Mouse (Mus musculus): Measurements from ENCODE around the gene Mdm2. TPM values are rescaled to one million over a fixed set of nuclear protein-coding genes. Genes with fewer than 3 reads are reported as not detected.

Gene Mdm2
- polyA plus RNA-seq, 1 experiment from 2014 or later, result 63.1 TPM

GRCm38 (mm10) chr10:117639899-117640594, 70.5 kb downstream of the Mdm2 start:
- no peak overlapping the region for H3K27ac ChIP-seq (replicated peaks; ENCODE audit: low read depth, low read length)
- DNase-seq (ENCODE audit: low spot score) (no peak), ATAC-seq (ENCODE audit: insufficient number of reproducible peaks, low FRiP score, low TSS enrichment, low read depth) (0 out of 2 replicates have a peak, but pooled peaks have one; percentile 35)
- H3K4me2 ChIP-seq (ENCODE audit: low read depth, severe bottlenecking), result no peak overlapping the region
- no peaks in the 10 kb centered on the region for H3K36me3 ChIP-seq (ENCODE audit: control insufficient read depth, insufficient read depth, low read length)
- no peak overlapping the region for H3K4me3 ChIP-seq (ENCODE audit: low read depth, low read length)
- no peak overlapping the region for H3K9ac ChIP-seq (ENCODE audit: low read length)
- no peaks in the 10 kb centered on the region for H3K27me3 ChIP-seq (ENCODE audit: control insufficient read depth, insufficient read depth, low read length)
- no peaks in the 10 kb centered on the region for H3K9me3 ChIP-seq (ENCODE audit: control insufficient read depth, low read length)
- H3K4me1 ChIP-seq (ENCODE audit: control insufficient read depth, insufficient read depth, low read length), result peaks cover 14% of the 10 kb centered on the region
- WGBS, result 62% methylated on average over 21 of the region's 21 CpGs

- no peak for DNase-seq (ENCODE audit: low spot score)
These were observed 71.3 kb downstream of the Mdm2 start for GRCm38 (mm10) chr10:117639221-117639599.

More at GRCm38 (mm10) chr10:117639221-117639599, 71.3 kb downstream of the Mdm2 start:
- Histone ChIP-seq H3K36me3 (ENCODE audit: control insufficient read depth, insufficient read depth, low read length) (no peaks in the 10 kb centered on the region), H3K9ac (ENCODE audit: low read length) (no peak overlapping the region), H3K27ac (replicated peaks; ENCODE audit: low read depth, low read length) (no peak overlapping the region), H3K4me2 (ENCODE audit: low read depth, severe bottlenecking) (no peak overlapping the region), H3K4me1 (ENCODE audit: control insufficient read depth, insufficient read depth, low read length) (peaks cover 8% of the 10 kb centered on the region), H3K4me3 (ENCODE audit: low read depth, low read length) (no peak overlapping the region), H3K27me3 (ENCODE audit: control insufficient read depth, insufficient read depth, low read length) (no peaks in the 10 kb centered on the region), H3K9me3 (ENCODE audit: control insufficient read depth, low read length) (no peaks in the 10 kb centered on the region)
- ATAC-seq (ENCODE audit: insufficient number of reproducible peaks, low FRiP score, low TSS enrichment, low read depth), result no peak
- 96% methylated on average over 8 of the region's 8 CpGs for WGBS

Other genes starting within 250 kb of the Mdm2 start
- 38.3 and 45.1 TPM in 2 replicates for gene Cpm, start 81.3 kb downstream of the Mdm2 start, polyA plus RNA-seq (2014; fragmentation: Nextera tagmentation; extraction: Ambion mirVana)
- gene Slc35e3, start 35.6 kb upstream of the Mdm2 start, polyA plus RNA-seq (2014; fragmentation: Nextera tagmentation; extraction: Ambion mirVana), result 19.8 and 20.3 TPM in 2 replicates
- 106 TPM in 2 replicates for gene Nup107, start 81.9 kb upstream of the Mdm2 start, polyA plus RNA-seq (2014; fragmentation: Nextera tagmentation; extraction: Ambion mirVana)
- gene Rap1b, start 135.3 kb upstream of the Mdm2 start, polyA plus RNA-seq (2014; fragmentation: Nextera tagmentation; extraction: Ambion mirVana), result 152 and 167 TPM in 2 replicates